Mouse (Mus musculus) common myeloid progenitor, adult 5-6 weeks (primary cell): Measurements from ENCODE around the gene Gm10130. TPM values are rescaled to one million over a fixed set of nuclear protein-coding genes. Genes with fewer than 3 reads are reported as not detected.
"Not testable (repeated sequence)": the region's sequence is repeated elsewhere in the genome, so short reads cannot be mapped to it uniquely, and the experiment has no call there.

Source experiments
- ATAC-seq: replicated peaks from 2 replicates; pipeline ENCODE4 v1.8.0; 2016; ENCODE audit warnings: low read depth, mild to moderate bottlenecking, moderate TSS enrichment, inconsistent platforms; ENCODE audit not compliant: poor library complexity, severe bottlenecking
- total RNA-seq: library from RNA; stranded (forward); fragments of 200-1000, 187-1606 nt; gene quantifications from 2 replicates; pipeline ENCODE4 v1.2.3, GENCODE M21; 2017

Gene Gm10130
- total RNA-seq: 10.5 and 15.8 TPM in 2 replicates

DNA sequence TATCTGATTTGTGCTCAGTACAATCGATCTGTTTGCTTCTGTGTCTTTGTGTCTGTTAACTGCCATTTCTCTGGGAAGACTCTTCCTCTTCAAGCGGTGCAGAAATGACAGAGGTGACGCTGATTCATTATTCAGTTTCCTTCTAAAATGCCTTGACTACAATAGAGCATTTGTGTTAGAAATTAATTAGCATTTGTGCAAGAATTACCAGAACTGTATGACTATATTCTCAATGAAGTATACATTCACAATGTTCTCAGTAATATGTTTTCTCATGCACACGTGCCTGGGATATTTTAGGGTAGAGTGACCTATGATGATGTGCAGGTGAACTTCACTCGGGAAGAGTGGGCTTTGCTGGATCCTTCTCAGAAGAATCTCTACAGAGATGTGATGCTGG is at the start of gene Gm10130:
Gene Gm10130, plus strand, starts transcription at position 301 of the 400 bp plus-strand sequence.
- no peak for ATAC-seq

DNA sequence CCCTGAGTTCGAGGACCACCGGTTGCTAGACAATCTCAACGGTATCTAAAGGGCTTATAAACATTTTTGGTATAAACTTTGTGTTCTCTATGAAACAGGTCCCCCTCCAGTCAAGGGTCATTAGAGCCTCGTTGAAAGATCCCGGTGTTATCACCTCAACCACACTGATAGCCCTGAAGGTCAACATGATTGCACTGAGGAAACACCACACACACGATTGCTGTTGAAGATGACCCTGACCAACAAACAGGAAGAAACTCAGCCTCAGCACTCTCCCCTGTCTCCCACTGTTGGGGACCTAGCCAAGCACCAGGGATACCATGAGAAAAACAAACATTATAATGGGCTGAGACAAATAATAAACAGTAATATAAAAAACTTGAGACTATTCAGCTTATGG is 29.8 kb upstream of the Gm10130 start:
- ATAC-seq: no peak

DNA sequence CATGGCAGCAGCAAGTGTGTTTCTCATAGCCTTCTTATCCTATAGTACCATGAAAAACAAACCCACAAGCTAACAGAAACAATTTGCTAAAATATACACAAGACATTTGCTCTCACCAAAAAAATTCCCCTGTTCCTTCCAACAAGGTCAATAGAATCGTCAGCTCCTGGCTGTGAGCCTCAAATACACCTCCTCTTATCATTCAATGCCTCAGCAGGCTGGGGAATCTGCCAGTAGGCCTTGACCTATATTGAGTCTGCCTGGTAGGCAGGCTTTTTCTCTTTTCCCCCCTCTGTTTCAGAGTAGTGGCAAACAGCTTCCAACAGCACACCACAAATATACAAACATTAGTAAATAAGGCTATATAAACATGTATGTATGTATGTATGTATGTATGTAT is 24.4 kb upstream of the Gm10130 start:
- no peak for ATAC-seq

DNA sequence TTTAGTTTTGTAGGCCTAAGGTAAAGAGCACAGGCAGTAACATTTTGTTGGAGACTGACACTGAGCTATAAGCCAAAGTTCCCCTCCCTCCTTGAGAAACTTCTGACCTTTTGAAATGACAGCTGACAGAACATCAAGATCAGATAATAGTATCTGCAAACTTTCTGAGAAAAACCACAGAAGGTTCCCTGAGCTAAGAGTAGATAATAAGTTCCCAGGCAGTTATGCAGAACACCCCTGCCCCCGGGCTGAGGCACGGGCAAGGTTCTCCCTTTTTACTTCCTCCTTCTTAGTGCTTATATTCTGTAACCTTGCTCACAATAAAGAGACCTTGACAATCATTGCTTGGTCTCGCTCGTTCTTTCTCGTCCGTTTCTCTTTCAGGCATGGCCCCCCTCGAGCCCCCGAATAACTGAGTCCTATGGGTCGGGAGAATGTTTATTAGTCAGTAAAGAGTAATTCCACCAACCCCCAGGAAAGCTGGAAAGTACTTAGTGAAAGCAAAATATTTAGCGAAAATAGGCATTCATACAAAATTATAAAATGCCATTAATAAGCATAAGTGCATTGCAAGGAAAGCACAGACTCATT is 16.2 kb upstream of the Gm10130 start:
- no peak for ATAC-seq

DNA sequence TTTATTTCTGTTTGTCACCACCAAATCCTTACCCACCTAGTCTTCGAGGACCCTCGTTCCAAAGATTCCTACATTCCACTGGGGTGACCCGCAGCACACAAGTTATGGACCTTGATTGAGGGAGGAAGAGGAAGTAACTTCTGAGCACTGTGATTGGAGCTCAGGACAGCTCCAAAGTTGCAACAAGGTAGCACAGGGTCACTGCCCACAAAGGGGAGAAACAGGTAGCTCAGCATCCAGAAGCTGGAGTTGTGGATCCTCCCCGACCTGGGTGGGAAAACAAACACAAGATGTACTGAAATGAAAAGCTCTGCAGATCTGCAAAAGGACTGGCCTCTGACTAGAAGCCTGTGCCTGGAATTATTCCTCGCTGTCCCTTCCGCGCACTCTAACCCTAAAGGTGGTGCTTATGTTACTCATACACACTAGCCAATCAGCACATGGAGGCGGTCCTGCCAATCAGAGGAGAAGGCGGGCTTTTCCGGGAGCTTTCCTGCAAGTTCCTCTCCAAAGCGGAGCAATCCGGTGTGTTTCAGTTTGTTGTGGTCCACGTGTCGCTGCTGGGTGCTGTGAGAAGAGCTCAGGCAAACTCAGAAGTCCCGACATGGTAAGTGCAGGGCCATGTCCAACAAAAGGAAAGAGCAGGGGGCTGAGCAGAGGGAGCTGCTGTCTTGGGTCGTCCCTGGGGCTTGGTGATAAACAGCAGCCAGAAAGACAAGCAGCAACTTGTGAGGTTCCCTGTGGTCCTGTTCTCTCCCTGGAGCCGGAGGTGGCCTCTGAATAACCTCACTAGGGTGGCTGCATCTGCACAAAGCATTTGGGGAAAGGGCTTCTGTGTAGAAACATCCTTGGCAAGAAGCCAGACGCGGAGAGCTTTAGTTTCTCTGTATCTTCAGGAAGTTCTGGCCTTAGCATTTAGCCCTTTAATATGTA is 12.3 kb upstream of the Gm10130 start:
- peak; percentile 98 for ATAC-seq

DNA sequence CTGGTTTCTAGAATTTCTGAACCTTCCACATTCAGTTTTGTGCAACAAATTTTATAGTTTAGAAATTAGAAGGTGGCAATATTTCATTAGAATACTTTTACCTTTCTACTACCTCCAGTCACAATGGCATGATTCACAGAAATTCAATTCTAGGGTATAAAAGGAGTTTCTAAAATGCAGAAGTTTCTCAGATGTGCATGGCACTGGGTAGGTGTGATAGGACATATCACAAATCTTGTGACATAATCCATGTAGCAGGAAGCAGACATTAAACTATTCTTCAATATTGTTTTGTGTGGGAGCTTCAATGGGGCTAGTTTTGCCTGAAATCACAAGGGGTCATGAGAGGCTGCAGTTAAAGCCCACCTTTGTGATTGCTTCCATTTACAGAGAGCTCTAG is 7.4 kb upstream of the Gm10130 start:
- ATAC-seq: no peak

DNA sequence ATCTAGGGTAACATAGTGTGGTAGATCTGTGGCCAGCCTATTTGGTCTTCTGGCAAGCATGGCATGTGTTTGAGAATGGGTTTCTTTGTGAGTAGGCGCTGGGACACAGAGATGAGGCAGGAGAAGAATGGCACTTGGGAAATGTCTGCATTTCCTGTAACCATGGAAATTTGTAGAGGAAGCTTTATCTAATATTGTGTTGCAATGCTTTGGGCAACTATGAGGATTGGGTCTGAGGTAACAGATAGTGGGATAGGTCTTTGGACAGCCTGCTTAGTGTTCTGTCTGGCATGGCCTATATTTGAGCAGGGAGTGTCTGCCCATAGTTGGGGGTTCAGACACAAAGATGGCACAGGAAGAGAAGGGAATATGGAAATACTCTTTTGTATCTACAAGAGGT is 4.5 kb upstream of the Gm10130 start:
- ATAC-seq: no peak

DNA sequence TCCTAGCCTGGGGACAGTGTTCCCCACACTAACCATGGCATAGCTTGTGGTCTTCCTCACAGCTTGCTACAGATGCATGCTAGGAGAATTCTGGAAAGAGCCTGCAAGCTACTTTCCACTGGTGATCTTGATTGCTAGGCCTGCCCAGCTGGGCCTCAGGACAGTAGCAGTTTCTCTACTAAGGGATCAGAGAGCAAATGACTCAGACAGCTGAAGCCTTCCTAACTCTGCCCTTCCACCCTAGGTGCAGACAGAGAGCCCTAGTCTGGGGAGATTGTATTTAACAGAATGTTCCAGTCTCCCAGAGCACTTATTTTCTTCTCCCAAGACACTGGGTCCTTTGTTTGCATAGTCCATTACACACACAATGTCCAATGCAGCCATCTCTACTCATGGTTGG is 33.6 kb downstream of the Gm10130 start:
- ATAC-seq: not testable (repeated sequence)

DNA sequence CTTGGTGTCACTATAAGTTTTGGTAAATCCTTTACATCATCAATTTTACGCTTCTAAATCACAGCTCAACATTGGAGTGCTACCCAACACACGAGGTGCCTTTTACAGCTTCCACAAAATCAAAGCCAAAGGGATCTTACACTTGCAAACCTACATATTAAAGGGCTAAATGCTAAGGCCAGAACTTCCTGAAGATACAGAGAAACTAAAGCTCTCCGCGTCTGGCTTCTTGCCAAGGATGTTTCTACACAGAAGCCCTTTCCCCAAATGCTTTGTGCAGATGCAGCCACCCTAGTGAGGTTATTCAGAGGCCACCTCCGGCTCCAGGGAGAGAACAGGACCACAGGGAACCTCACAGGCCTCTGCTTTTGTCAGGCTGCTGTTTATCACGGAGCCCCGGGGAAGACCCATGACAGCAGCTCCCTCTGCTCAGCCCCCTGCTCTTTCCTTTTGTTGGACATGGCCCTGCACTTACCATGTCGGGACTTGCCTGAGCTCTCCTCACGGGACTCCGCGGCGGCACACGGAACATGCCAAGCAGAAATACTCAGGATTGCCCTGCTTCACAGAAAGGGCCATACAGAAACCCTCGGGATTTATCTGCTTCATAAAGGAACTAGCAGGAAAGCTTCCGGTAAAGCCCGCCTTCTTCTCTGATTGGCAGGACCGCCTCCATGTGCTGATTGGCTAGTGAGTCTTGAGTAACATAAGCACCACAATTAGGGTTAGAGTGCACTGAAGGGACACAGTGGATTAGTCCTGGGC is 38.8 kb downstream of the Gm10130 start, which contains the start of gene 3300002I08Rik:
Gene 3300002I08Rik, minus strand, starts transcription at position 653 of the 765 bp plus-strand sequence.
- ATAC-seq: peak; percentile 99

DNA sequence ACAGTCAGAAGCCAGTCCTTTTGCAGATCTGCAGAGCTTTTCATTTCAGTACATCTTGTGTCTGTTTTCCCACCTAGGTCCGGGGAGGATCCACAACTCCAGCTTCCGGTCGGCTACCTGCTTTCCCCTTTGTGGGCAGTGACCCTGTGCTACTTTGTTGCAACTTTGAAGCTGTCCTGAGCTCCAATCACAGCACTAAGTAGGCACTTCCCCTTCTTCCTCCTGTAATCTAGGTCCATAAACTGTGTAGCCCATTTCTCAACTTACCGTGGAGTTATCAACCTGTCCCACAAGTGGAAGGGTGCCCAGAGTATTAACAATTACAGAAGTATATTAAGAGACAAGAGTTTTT is 39.4 kb downstream of the Gm10130 start:
- ATAC-seq: peak; percentile 68

DNA sequence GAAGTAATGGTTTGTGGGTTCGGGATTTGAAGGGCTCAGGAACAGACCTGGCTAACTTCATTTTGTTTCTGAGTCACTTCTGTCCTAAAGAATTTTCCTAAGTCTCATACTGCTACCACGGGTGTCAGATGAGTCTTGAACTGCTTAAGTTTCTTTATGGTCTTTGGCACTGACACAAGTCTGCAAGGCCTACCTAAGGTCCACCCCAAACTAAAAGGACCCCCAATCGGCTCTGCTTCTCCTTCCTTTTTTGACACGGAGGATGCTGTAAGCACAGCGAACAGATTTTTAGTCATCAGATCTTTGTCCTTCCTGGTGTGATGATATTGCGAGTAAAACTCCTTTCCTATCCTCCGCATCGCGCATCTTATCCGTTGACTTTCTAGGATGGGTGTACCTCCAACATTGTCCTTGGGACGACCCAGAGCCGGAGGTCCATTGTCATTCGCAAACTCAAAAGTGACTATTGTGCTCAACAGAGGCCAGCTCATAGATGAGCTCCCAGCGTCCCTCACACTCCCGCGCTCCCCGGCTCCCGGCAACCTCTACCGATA is 62.1 kb downstream of the Gm10130 start:
- ATAC-seq: not testable (repeated sequence)

DNA sequence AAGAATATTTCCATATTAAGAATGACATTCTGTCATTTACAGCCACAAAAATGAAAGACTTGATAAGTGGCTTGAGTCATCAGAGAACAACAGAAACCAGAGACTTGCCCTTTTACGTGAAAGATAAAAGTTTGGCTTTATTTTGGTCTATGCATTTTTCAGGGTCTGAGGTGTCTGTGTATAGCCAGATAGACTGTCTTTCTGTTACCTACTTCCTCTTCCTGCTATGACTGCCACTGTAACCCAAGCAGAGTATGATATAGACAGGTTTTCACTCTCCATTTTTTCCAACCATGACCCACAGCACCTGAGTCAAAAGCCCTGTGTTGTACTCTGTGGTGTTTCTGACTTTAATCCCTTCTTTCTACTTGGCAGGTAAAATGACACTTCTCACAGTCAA is 66.7 kb downstream of the Gm10130 start:
- no peak for ATAC-seq

DNA sequence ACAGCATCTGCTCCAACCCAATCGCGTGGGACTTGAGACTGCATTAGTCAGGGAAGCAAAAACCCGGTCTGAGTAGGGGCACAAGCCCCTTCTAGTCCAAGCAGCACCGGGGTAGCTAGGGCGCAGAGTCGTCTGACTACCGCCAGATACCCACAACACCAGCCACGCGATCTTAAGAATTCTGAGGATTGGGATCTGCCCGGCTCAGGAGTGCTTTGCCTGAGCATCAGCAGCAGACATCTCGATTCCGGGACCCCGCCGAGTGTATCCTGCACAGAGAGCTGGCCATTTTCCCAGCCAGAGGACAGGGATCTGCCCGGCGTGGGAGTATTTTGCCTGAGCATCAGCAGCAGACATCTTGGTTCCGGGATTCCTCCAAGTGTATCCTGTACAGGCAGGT is 88.6 kb downstream of the Gm10130 start:
- ATAC-seq: not testable (repeated sequence)

Other genes with a start within 250 kb of the Gm10130 start
- gene Zfp120, start 187.0 kb upstream of the Gm10130 start, total RNA-seq: 23.1 and 24.7 TPM in 2 replicates
- gene Gm10770, start 144.0 kb upstream of the Gm10130 start, total RNA-seq: not detected in 2 replicates
- not detected in 2 replicates for gene Gm14139, start 141.9 kb upstream of the Gm10130 start, total RNA-seq
- gene Zfp937, start 105.6 kb upstream of the Gm10130 start, total RNA-seq: 4.7 and 5.5 TPM in 2 replicates
- gene Gm21994, start 68.1 kb upstream of the Gm10130 start, total RNA-seq: 6.7 and 15.1 TPM in 2 replicates
- gene Gm14124, start 66.2 kb upstream of the Gm10130 start, total RNA-seq: not detected in 2 replicates
- 3.9 and 12.6 TPM in 2 replicates for gene 3300002I08Rik, start 39.1 kb downstream of the Gm10130 start, total RNA-seq
- gene Zfp442, start 127.8 kb downstream of the Gm10130 start, total RNA-seq: 4.2 TPM in 2 replicates
- gene Zfp345, start 161.4 kb downstream of the Gm10130 start, total RNA-seq: 0.92 TPM in 1 of 2 replicates, not detected in the other
- 90.6 and 112 TPM in 2 replicates for gene Cst7, start 246.7 kb downstream of the Gm10130 start, total RNA-seq